Mouse (Mus musculus) hindbrain, embryonic 14.5 days (tissue): Measurements from ENCODE around the gene Lrrc39. TPM values are rescaled to one million over a fixed set of nuclear protein-coding genes. Genes with fewer than 3 reads are reported as not detected.

ENCODE experiments used
- ATAC-seq: fragments of 200-750 bp; cut with Nextera tagmentation; 2 replicates; pipeline ENCODE4 v1.8.0; 2017; ENCODE audit warnings: moderate number of reproducible peaks, mild to moderate bottlenecking, moderate TSS enrichment, moderate library complexity; ENCODE audit not compliant: low FRiP score
- DNase-seq: peaks from one replicate; pipeline ENCODE4 v3.0.0-alpha.2; 2015; ENCODE audit warnings: low spot score
- H3K27ac ChIP-seq: fragments of 300-500 bp; sonication (generic); 2 replicates; pipeline ENCODE4 v1.5.1; 2014; ENCODE audit warnings: mild to moderate bottlenecking, moderate library complexity
- H3K27me3 ChIP-seq: fragments of 300-500 bp; sonication (generic); 2 replicates; pipeline ENCODE4 v1.6.1; 2014; ENCODE audit warnings: mild to moderate bottlenecking, low read length, mixed read lengths; ENCODE audit not compliant: control insufficient read depth, insufficient read depth
- H3K36me3 ChIP-seq: fragments of 300-500 bp; sonication (generic); replicated peaks from 2 replicates; pipeline ENCODE4 v1.6.1; 2014; ENCODE audit not compliant: control insufficient read depth, insufficient read depth
- H3K4me1 ChIP-seq: fragments of 300-500 bp; sonication (generic); replicated peaks from 2 replicates; pipeline ENCODE4 v1.6.1; 2014; ENCODE audit warnings: antibody characterized with exemption, low read length, mixed read lengths; ENCODE audit not compliant: control insufficient read depth, insufficient read depth
- H3K4me2 ChIP-seq: fragments of 300-500 bp; sonication (generic); replicated peaks from 2 replicates; pipeline ENCODE4 v1.6.1; 2014; ENCODE audit warnings: mild to moderate bottlenecking, moderate library complexity
- H3K4me3 ChIP-seq: fragments of 300-500 bp; sonication (generic); replicated peaks from 2 replicates; pipeline ENCODE4 v1.5.1; 2014; ENCODE audit warnings: mild to moderate bottlenecking, low read length
- H3K9ac ChIP-seq: fragments of 300-500 bp; sonication (generic); 2 replicates; pipeline ENCODE4 v1.6.1; 2014
- H3K9me3 ChIP-seq: fragments of 300-500 bp; sonication (generic); 2 replicates; pipeline ENCODE4 v1.6.1; 2016; ENCODE audit warnings: low read length; ENCODE audit not compliant: control insufficient read depth
- WGBS: fragments of 180-500 bp; shearing (Covaris S2); extraction: QIAGEN DNeasy Blood & Tissue Kit; methylation state at CpG from one replicate; pipeline ENCODE4 v1.1.7; 2014; 5-methylcytosine and 5-hydroxymethylcytosine counted together
- polyA plus RNA-seq: library from polyadenylated mRNA; unstranded; fragments of >200 nt; fragmentation: Nextera tagmentation; extraction: Ambion mirVana; gene quantifications from 2 replicates; pipeline ENCODE4 v1.2.1, GENCODE M21; 2014

Gene Lrrc39
- polyA plus RNA-seq, 1 experiment from 2014 or later, result 0.39 TPM

DNA sequence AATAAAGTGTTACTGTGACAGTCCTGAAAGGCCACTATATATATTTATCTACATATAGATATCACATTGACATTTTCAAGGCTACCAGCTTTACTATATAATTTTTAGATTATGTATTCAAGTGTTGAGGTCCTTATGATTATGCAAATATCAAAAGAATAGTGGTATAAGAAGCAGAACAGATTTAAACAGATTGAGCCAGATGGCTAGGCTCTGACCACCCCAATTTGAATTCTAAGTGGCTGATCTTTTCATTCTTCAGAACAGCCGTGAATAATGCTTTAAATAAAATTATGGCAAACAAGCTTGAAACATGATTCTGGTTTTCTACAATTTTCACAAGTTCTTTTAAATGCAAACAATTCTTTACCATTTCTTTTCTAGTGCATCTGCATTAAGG is 68.7 kb downstream of the Lrrc39 start:
- ATAC-seq (no peak), DNase-seq (no peak)
- no peak overlapping the region for H3K4me3 ChIP-seq
- H3K27ac ChIP-seq, result no peak overlapping the region
- H3K36me3 ChIP-seq, result peaks cover 60% of the 10 kb centered on the region
- WGBS, result 53% methylated on average over 1 of the region's 1 CpGs
- H3K27me3 ChIP-seq, result no peaks in the 10 kb centered on the region
- H3K9me3 ChIP-seq, result no peaks in the 10 kb centered on the region
- no peak overlapping the region for H3K4me2 ChIP-seq
- H3K4me1 ChIP-seq, result no peaks in the 10 kb centered on the region
- no peak overlapping the region for H3K9ac ChIP-seq

Other genes starting within 250 kb of the Lrrc39 start
- 4.1 TPM in 2 replicates for gene Cdc14a, start 138.9 kb upstream of the Lrrc39 start, polyA plus RNA-seq
- gene Rtca, start 54.8 kb upstream of the Lrrc39 start, polyA plus RNA-seq, result 113 and 115 TPM in 2 replicates
- gene Dbt, start 49.9 kb upstream of the Lrrc39 start, polyA plus RNA-seq, result 10.9 and 11.6 TPM in 2 replicates
- 13.1 and 14.2 TPM in 2 replicates for gene Sass6, start 32.0 kb downstream of the Lrrc39 start, polyA plus RNA-seq
- gene Trmt13, start 51.6 kb downstream of the Lrrc39 start, polyA plus RNA-seq, result 15.9 and 24.5 TPM in 2 replicates
- gene Mfsd14a, start 99.7 kb downstream of the Lrrc39 start, polyA plus RNA-seq, result 71.2 and 77.0 TPM in 2 replicates
- not detected in 2 replicates for gene Gm43191, start 118.3 kb downstream of the Lrrc39 start, polyA plus RNA-seq
- gene Slc35a3, start 149.9 kb downstream of the Lrrc39 start, polyA plus RNA-seq, result 10.1 and 10.3 TPM in 2 replicates
- gene Agl, start 245.2 kb downstream of the Lrrc39 start, polyA plus RNA-seq, result 18.9 and 19.5 TPM in 2 replicates